Mouse (Mus musculus) CH12.LX (cell line): ENCODE measurements around the gene Olfr279. TPM values are rescaled to one million over a fixed set of nuclear protein-coding genes. Genes with fewer than 3 reads are reported as not detected.
A peak's percentile ranks its signal among the peaks of the same experiment; 100 is the strongest.
"Not testable (repeated sequence)": the region's sequence is repeated elsewhere in the genome, so short reads cannot be mapped to it uniquely, and the experiment has no call there.

Source experiments
- DNase-seq: peaks from one replicate; pipeline ENCODE4 v3.0.0-alpha.2; 2013; ENCODE audit errors: extremely low read depth
- H3K27ac ChIP-seq: 2 replicates; pipeline ENCODE4 v1.5.1; 2012; ENCODE audit warnings: low read depth, mild to moderate bottlenecking, control low read depth, moderate library complexity; ENCODE audit not compliant: insufficient read depth
- H3K27me3 ChIP-seq: replicated peaks from 2 replicates; pipeline ENCODE3; 2012; ENCODE audit warnings: inconsistent platforms
- H3K36me3 ChIP-seq, 2 experiments: replicated peaks in 1 of 2; 2 replicates each; pipeline versions ENCODE3 to v1.6.1; 2012; ENCODE audit warnings: inconsistent platforms in 1 of 2, low read length in 1 of 2, mild to moderate bottlenecking in 1 of 2, mixed read lengths in 1 of 2, moderate library complexity in 1 of 2; ENCODE audit not compliant: control insufficient read depth in 1 of 2, insufficient read depth in 1 of 2
- H3K4me1 ChIP-seq, 2 experiments: 2 replicates each; pipeline ENCODE4 v1.6.1; 2012; ENCODE audit warnings: inconsistent platforms in 1 of 2, moderate library complexity in 1 of 2; ENCODE audit not compliant: insufficient read depth in 2 of 2, control insufficient read depth in 1 of 2
- H3K4me2 ChIP-seq: 2 replicates; pipeline ENCODE4 v1.6.1; 2012; ENCODE audit warnings: low read depth, mild to moderate bottlenecking, control low read depth; ENCODE audit not compliant: poor library complexity, insufficient read depth, severe bottlenecking
- H3K4me3 ChIP-seq, 3 experiments: fragments of 150-350 bp in 1 of 3; sonication (generic) in 1 of 3; replicated peaks in 1 of 3; 2 replicates each; pipeline versions ENCODE3 to v1.5.1; 2011 to 2012; ENCODE audit warnings: low read depth in 2 of 3, low read length in 2 of 3, mild to moderate bottlenecking in 2 of 3, moderate library complexity in 2 of 3, control low read depth in 1 of 3, improper control_type of control experiment in 1 of 3, inconsistent platforms in 1 of 3, mixed read lengths in 1 of 3; ENCODE audit not compliant: poor library complexity in 1 of 3
- H3K79me2 ChIP-seq: replicated peaks from 2 replicates; pipeline ENCODE4 v1.6.1; 2012; ENCODE audit warnings: mild to moderate bottlenecking, moderate library complexity; ENCODE audit not compliant: control insufficient read depth, poor library complexity, insufficient read depth, severe bottlenecking; ENCODE audit errors: extremely low read depth
- H3K9ac ChIP-seq: 2 replicates; pipeline ENCODE4 v1.6.1; 2012; ENCODE audit warnings: low read depth, mild to moderate bottlenecking, control low read depth, moderate library complexity; ENCODE audit not compliant: insufficient read depth
- H3K9me3 ChIP-seq: replicated peaks from 2 replicates; pipeline ENCODE3; 2012; ENCODE audit warnings: low read length, inconsistent platforms, mixed read lengths
- BHLHE40 ChIP-seq: IDR thresholded peaks from 2 replicates; pipeline ENCODE4 v1.6.1; 2011; ENCODE audit warnings: mild to moderate bottlenecking, low read depth, low read length, improper control_type of control experiment
- CHD1 ChIP-seq: IDR thresholded peaks from 2 replicates; pipeline ENCODE4 v1.6.1; 2012; ENCODE audit warnings: low read depth, low read length, improper control_type of control experiment, inconsistent platforms
- CHD2 ChIP-seq: IDR thresholded peaks from 2 replicates; pipeline ENCODE4 v1.6.1; 2011; ENCODE audit warnings: low read length, improper control_type of control experiment
- E2F4 ChIP-seq: IDR thresholded peaks from 2 replicates; pipeline ENCODE4 v1.6.1; 2011; ENCODE audit warnings: low read depth, low read length, improper control_type of control experiment; ENCODE audit not compliant: insufficient replicate concordance
- EP300 ChIP-seq: IDR thresholded peaks from 2 replicates; pipeline ENCODE4 v1.6.1; 2011; ENCODE audit warnings: low read length, improper control_type of control experiment
- ETS1 ChIP-seq: conservative IDR thresholded peaks from 2 replicates; pipeline ENCODE4 v1.6.1; 2012; ENCODE audit warnings: low read depth, mild to moderate bottlenecking, inconsistent platforms, low read length, improper control_type of control experiment, moderate library complexity
- IRF4 ChIP-seq: IDR thresholded peaks from 2 replicates; pipeline ENCODE4 v1.6.1; 2014; ENCODE audit warnings: low read depth, mild to moderate bottlenecking, inconsistent platforms, low read length, improper control_type of control experiment
- JUN ChIP-seq: IDR thresholded peaks from 2 replicates; pipeline ENCODE4 v1.6.1; 2011; ENCODE audit warnings: low read depth, mild to moderate bottlenecking, low read length, improper control_type of control experiment, moderate library complexity; ENCODE audit not compliant: insufficient read depth
- JUND ChIP-seq: conservative IDR thresholded peaks from 2 replicates; pipeline ENCODE4 v1.6.1; 2011; ENCODE audit warnings: low read depth, low read length, improper control_type of control experiment
- KAT2A ChIP-seq: IDR thresholded peaks from 2 replicates; pipeline ENCODE4 v1.6.1; 2012; ENCODE audit warnings: low read length, improper control_type of control experiment, inconsistent platforms; ENCODE audit not compliant: insufficient replicate concordance
- MAX ChIP-seq: IDR thresholded peaks from 2 replicates; pipeline ENCODE4 v1.6.1; 2011; ENCODE audit warnings: low read length, improper control_type of control experiment
- MEF2A ChIP-seq: IDR thresholded peaks from 2 replicates; pipeline ENCODE4 v1.6.1; 2014; ENCODE audit warnings: low read depth, mild to moderate bottlenecking, inconsistent platforms, low read length, improper control_type of control experiment, borderline replicate concordance
- MYC ChIP-seq: IDR thresholded peaks from 2 replicates; pipeline ENCODE4 v1.6.1; 2011; ENCODE audit warnings: low read depth, mild to moderate bottlenecking, improper control_type of control experiment, low read length
- NELFE ChIP-seq: IDR thresholded peaks from 2 replicates; pipeline ENCODE4 v1.6.1; 2011; ENCODE audit warnings: low read depth, low read length, improper control_type of control experiment
- POLR2A ChIP-seq: IDR thresholded peaks from 2 replicates; pipeline ENCODE4 v1.6.1; 2011; ENCODE audit warnings: low read depth, mild to moderate bottlenecking, improper control_type of control experiment, low read length
- POLR2AphosphoS2 ChIP-seq: IDR thresholded peaks from 2 replicates; pipeline ENCODE4 v1.6.1; 2011; ENCODE audit warnings: low read depth, low read length, improper control_type of control experiment
- SIN3A ChIP-seq: IDR thresholded peaks from 2 replicates; pipeline ENCODE4 v1.6.1; 2012; ENCODE audit warnings: low read length, improper control_type of control experiment, inconsistent platforms
- TBP ChIP-seq: conservative IDR thresholded peaks from 2 replicates; pipeline ENCODE4 v1.6.1; 2011; ENCODE audit warnings: low read depth, low read length, improper control_type of control experiment
- TCF12 ChIP-seq: IDR thresholded peaks from 2 replicates; pipeline ENCODE4 v1.6.1; 2014; ENCODE audit warnings: low read depth, mild to moderate bottlenecking, inconsistent platforms, low read length, improper control_type of control experiment
- UBTF ChIP-seq: IDR thresholded peaks from 2 replicates; pipeline ENCODE4 v1.6.1; 2012; ENCODE audit warnings: low read depth, mild to moderate bottlenecking, inconsistent platforms, low read length, improper control_type of control experiment, moderate library complexity
- USF1 ChIP-seq: IDR thresholded peaks from 2 replicates; pipeline ENCODE4 v1.6.1; 2014; ENCODE audit warnings: low read depth, mild to moderate bottlenecking, inconsistent platforms, low read length, improper control_type of control experiment
- ZKSCAN1 ChIP-seq: IDR thresholded peaks from 2 replicates; pipeline ENCODE4 v1.6.1; 2012; ENCODE audit warnings: low read depth, inconsistent platforms, low read length, improper control_type of control experiment, borderline replicate concordance
- ZMIZ1 ChIP-seq: IDR thresholded peaks from 2 replicates; pipeline ENCODE4 v1.6.1; 2012; ENCODE audit warnings: low read depth, mild to moderate bottlenecking, inconsistent platforms, low read length, improper control_type of control experiment
- ZNF384 ChIP-seq: IDR thresholded peaks from 2 replicates; pipeline ENCODE4 v1.6.1; 2012; ENCODE audit warnings: low read depth, low read length, improper control_type of control experiment, inconsistent platforms
- dilution Hi-C: fragments of 300-500 bp; cut with MboI; formaldehyde crosslinking; loops from 2 replicates; pipeline ENCODE4 v1.14.3; 2020; ENCODE audit warnings: low sequenced_read_pairs; ENCODE audit not compliant: extremely low pct_unique_long_range_greater_than_20kb, extremely low pct_ligation_motif_present
- in situ Hi-C: fragments of 300-500 bp; cut with MboI; formaldehyde crosslinking; loops from 3 replicates; pipeline ENCODE4 v1.14.3; 2019; ENCODE audit warnings: low sequenced_read_pairs, low pct_ligation_motif_present, low pct_unique_long_range_greater_than_20kb, mixed read lengths
- polyA plus RNA-seq: library from polyadenylated mRNA; unstranded; fragments of >175 nt; gene quantifications from 2 replicates; pipeline ENCODE4 v1.2.1, GENCODE M21; 2012; ENCODE audit warnings: low read depth; ENCODE audit not compliant: insufficient read length
- total RNA-seq, 2 experiments: library from RNA; depleted of rRNA; stranded (reverse); fragments of 300-350 nt in 1 of 2; fragments of >200 nt in 1 of 2; gene quantifications; 2 replicates each; pipeline ENCODE4 v1.2.3; 2012 to 2014

Gene Olfr279
- total and polyA plus RNA-seq, 3 experiments: not detected

- DNase-seq: peak; percentile 27
- dilution Hi-C loops (no loop called here), in situ Hi-C loops (loop anchor here (5.0 kb wide), 1 partner anchor 105 kb away; no protein-coding TSS in a partner anchor)
- Histone ChIP-seq H3K4me3 (peak overlapping the region in 1 of 3 experiments; percentile 23), H3K36me3 (peaks cover 0 to 3% of the 10 kb centered on the region in 2 experiments), H3K79me2 (no peaks in the 10 kb centered on the region), H3K27me3 (no peaks in the 10 kb centered on the region), H3K9me3 (peaks cover 7% of the 10 kb centered on the region), H3K27ac (peak overlapping the region; percentile 65), H3K4me2 (peak overlapping the region; percentile 94), H3K9ac (0 out of 2 replicates have a peak overlapping the region, but pooled peaks have one; percentile 29), H3K4me1 (peaks cover 6 to 42% of the 10 kb centered on the region in 2 experiments; a peak in 2 of 4 replicates)
- TF ChIP-seq MYC (0 out of 2 replicates have a peak, but pooled peaks have one; percentile 5), USF1 (no peak), CHD1 (0 out of 2 replicates have a peak, but pooled peaks have one; percentile 35)
Observed at GRCm38 (mm10) chr15:98512232-98512631, 20.0 kb downstream of the Olfr279 start.

- DNase-seq: peak; percentile 78
- Histone ChIP-seq H3K79me2 (no peaks in the 10 kb centered on the region), H3K9ac (no peak overlapping the region), H3K4me2 (peak overlapping the region; percentile 94), H3K4me3 (peak overlapping the region in 2 of 3 experiments; percentile 21 to 25), H3K4me1 (peaks cover 6 to 48% of the 10 kb centered on the region in 2 experiments; a peak in 2 of 4 replicates), H3K27me3 (no peaks in the 10 kb centered on the region), H3K36me3 (peaks cover 3 to 10% of the 10 kb centered on the region in 2 experiments), H3K9me3 (peaks cover 7% of the 10 kb centered on the region), H3K27ac (peak overlapping the region; percentile 88)
- TF ChIP-seq ZKSCAN1: no peak
- peak; percentile 99 for TF ChIP-seq BHLHE40
- peak; percentile 34 for TF ChIP-seq JUND
- TF ChIP-seq KAT2A: no peak
- TF ChIP-seq ETS1: peak; percentile 94
- peak; percentile 74; the same call in 1 of the 2 replicates for TF ChIP-seq CHD2
- TF ChIP-seq NELFE: no peak
- no peak for TF ChIP-seq UBTF
- TF ChIP-seq USF1: peak; percentile 24; the same call in 1 of the 2 replicates
- TF ChIP-seq POLR2A: peak; percentile 44
- no peak for TF ChIP-seq POLR2AphosphoS2
- TF ChIP-seq ZMIZ1: 0 out of 2 replicates have a peak, but pooled peaks have one; percentile 26
- TF ChIP-seq E2F4: no peak
- TF ChIP-seq TCF12: peak; percentile 76
- peak; percentile 85 for TF ChIP-seq MEF2A
- peak; percentile 80 for TF ChIP-seq SIN3A
- peak; percentile 25; the same call in 1 of the 2 replicates for TF ChIP-seq MAX
- peak; percentile 63; the same call in 1 of the 2 replicates for TF ChIP-seq JUN
- TF ChIP-seq TBP: 0 out of 2 replicates have a peak, but pooled peaks have one; percentile 43
- peak; percentile 97 for TF ChIP-seq ZNF384
- TF ChIP-seq MYC: no peak; the same call in 1 of the 2 replicates
- peak; percentile 91 for TF ChIP-seq IRF4
- TF ChIP-seq EP300: peak; percentile 86
- in situ Hi-C loops (loop anchor here (5.0 kb wide), 1 partner anchor 104 kb away; no protein-coding TSS in a partner anchor), dilution Hi-C loops (no loop called here)
Observed at GRCm38 (mm10) chr15:98512799-98513321, 20.7 kb downstream of the Olfr279 start.

- H3K4me3 ChIP-seq, H3K79me2 ChIP-seq, H3K27ac ChIP-seq, H3K27me3 ChIP-seq, H3K9ac ChIP-seq, dilution Hi-C loops, H3K9me3 ChIP-seq: not testable (repeated sequence)
- Histone ChIP-seq H3K36me3 (peaks cover 10 to 18% of the 10 kb centered on the region in 2 experiments), H3K4me1 (peaks cover 6 to 53% of the 10 kb centered on the region in 2 experiments; a peak in 2 of 4 replicates), H3K4me2 (0 out of 2 replicates have a peak overlapping the region, but pooled peaks have one; percentile 94)
- peak; percentile 58 for DNase-seq
- in situ Hi-C loops: loop anchor here (5.0 kb wide), 1 partner anchor 104 kb away; no protein-coding TSS in a partner anchor
Observed at GRCm38 (mm10) chr15:98513676-98514075, 21.5 kb downstream of the Olfr279 start.
